Mouse (Mus musculus) mouse embryonic stem cell (cell line): ENCODE results near the gene Cdhr5.

ENCODE experiments used
- in situ Hi-C, 2 experiments: fragments of 300-500 bp; cut with MboI; formaldehyde crosslinking; loops; 1 replicate in 1 of 2; 3 replicates in 1 of 2; pipeline ENCODE4 v1.14.3; 2019 to 2020; ENCODE audit warnings: low sequenced_read_pairs in 2 of 2, low pct_unique_long_range_greater_than_20kb in 1 of 2, mixed read lengths in 1 of 2; ENCODE audit not compliant: unreplicated experiment in 1 of 2

Cdhr5 gene

GRCm38 (mm10) chr7:141276546-141276945, at the start of gene Cdhr5:
TSS of gene Cdhr5 (minus strand) at chr7:141276786.
- in situ Hi-C loops, result no loop called here

DNA sequence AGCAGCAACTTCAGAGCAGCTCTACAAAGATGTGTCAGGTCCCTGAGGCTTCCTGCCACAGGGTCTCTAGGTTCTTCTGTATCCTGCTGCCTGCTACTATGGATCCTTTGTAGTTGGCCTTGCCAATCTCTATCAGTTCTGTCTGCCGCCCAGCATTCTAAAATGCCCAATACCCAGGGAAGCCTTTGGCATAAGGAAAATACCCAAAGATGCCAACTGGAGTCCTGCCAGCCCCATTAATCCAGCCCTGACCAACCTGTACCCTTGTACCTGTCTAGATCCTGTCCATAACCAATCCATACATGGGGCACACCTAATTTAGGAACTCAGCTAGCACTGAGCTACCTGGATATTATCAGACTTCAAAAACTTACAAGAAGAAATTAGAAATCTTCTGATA, 48.1 kb upstream of the Cdhr5 start:
- in situ Hi-C loops, result no loop called here

- in situ Hi-C loops, result loop anchor here in 1 of 2 experiments (10.0 kb wide), 1 partner anchor 65 kb away; no protein-coding TSS in a partner anchor
These were observed 42.9 kb upstream of the Cdhr5 start for GRCm38 (mm10) chr7:141319446-141319845.

DNA sequence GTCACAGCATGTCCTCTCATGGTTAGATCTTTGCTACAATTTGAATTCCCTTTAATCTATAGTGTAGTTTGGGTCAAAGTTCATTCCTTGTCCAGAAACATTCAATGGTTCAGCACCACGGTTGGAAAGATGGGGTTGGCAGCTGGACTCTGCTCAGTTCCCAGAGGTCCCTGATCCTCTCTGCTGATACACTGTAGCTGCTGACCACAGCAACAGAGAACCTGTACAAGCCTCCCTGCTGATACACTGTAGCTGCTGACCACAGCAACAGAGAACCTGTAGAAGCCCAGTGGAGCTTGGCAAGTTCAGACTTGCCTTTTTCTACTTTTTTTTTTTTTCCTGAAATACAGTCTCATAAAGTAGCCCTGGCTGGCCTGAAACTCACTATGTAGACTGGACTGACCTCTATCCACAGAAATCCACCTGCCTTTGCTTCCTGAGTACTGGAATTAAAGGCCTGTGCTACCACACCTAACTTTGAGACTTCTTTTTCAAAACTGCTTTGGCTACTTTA, 41.1 kb upstream of the Cdhr5 start:
- in situ Hi-C loops, result loop anchor here in 1 of 2 experiments (10.0 kb wide), 1 partner anchor 63 kb away; no protein-coding TSS in a partner anchor

- in situ Hi-C loops, result loop anchor here in 1 of 2 experiments (10.0 kb wide), 1 partner anchor 61 kb away; no protein-coding TSS in a partner anchor
These were observed 39.4 kb upstream of the Cdhr5 start for GRCm38 (mm10) chr7:141315974-141316373.

DNA sequence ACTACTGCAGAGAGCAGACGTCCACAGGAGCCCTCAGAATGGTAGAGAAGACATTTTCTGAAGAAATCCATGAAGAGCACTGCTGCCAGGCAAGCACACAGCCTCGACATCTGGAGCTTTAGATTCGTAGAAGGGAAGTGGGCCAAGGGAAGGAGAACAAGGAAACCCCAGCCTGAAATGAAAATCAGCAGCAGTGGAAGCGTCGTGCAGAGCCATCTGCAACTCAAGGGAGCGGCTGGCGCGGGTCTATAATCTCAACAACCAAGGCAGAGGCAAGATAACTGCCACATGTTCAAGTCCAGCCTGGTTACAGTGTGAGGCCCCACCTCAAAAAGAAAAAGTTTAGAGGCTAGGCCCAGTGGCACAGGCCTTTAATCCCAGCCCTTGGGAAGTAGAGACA, 38.5 kb upstream of the Cdhr5 start:
- in situ Hi-C loops, result loop anchor here in 1 of 2 experiments (10.0 kb wide), 1 partner anchor 60 kb away; no protein-coding TSS in a partner anchor

GRCm38 (mm10) chr7:141314416-141314815, 37.8 kb upstream of the Cdhr5 start:
- in situ Hi-C loops, result loop anchor here (5.0 to 10.0 kb wide), 2 partner anchors 60 to 62 kb away; no protein-coding TSS in a partner anchor

- in situ Hi-C loops, result no loop called here
These were observed 28.0 kb upstream of the Cdhr5 start for GRCm38 (mm10) chr7:141304537-141304936.

GRCm38 (mm10) chr7:141302702-141303268, 26.2 kb upstream of the Cdhr5 start:
- in situ Hi-C loops, result no loop called here

- in situ Hi-C loops, result no loop called here
These were observed 24.8 kb upstream of the Cdhr5 start for GRCm38 (mm10) chr7:141301386-141301785.

DNA sequence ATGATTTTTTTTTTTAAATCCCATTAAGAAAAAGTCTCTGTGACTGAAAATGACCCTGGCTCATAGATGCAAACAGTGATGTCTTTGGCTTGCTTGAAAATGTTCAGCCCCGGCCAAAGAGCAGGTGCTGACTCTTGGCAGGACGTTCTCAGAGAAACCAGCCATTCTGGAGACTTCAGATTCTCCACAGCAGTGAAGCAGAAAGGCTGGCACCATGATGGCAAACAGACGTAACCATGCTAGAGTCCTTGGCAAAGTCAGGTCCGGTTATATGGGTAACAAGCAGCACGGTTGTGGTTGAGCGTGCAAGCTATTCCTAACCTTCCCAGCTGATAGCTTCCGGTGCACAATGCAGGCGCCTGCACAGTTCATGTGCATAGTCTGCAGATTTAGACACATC, 22.6 kb upstream of the Cdhr5 start:
- in situ Hi-C loops, result no loop called here

GRCm38 (mm10) chr7:141297926-141298650, 21.5 kb upstream of the Cdhr5 start:
- in situ Hi-C loops, result no loop called here

- in situ Hi-C loops, result no loop called here
These were observed 17.9 kb upstream of the Cdhr5 start for GRCm38 (mm10) chr7:141294479-141294878.

DNA sequence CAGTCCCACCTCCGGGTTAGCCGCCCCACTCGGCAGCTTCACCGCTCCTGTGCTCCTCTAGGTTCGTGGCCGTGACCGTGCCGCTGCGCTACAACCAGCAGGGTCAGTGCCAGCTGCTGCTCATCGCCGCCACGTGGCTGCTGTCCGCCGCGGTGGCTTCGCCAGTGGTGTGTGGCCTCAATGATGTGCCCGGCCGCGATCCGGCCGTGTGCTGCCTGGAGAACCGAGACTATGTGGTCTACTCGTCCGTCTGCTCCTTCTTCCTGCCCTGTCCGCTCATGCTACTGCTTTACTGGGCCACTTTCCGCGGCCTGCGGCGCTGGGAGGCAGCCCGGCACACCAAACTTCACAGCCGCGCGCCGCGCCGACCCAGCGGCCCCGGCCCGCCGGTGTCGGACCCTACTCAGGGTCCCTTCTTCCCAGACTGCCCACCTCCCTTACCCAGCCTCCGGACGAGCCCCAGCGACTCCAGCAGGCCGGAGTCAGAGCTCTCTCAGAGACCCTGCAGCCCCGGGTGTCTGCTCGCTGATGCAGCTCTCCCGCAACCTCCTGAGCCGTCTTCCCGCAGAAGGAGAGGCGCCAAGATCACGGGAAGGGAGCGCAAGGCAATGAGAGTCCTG, 17.4 kb upstream of the Cdhr5 start:
- in situ Hi-C loops, result no loop called here

GRCm38 (mm10) chr7:141292583-141293388, 16.2 kb upstream of the Cdhr5 start:
- in situ Hi-C loops, result no loop called here

- in situ Hi-C loops, result no loop called here
These were observed 15.5 kb upstream of the Cdhr5 start, which contains the start of gene Drd4 for GRCm38 (mm10) chr7:141291921-141292582. TSS of gene Drd4 (plus strand) at chr7:141292006.

DNA sequence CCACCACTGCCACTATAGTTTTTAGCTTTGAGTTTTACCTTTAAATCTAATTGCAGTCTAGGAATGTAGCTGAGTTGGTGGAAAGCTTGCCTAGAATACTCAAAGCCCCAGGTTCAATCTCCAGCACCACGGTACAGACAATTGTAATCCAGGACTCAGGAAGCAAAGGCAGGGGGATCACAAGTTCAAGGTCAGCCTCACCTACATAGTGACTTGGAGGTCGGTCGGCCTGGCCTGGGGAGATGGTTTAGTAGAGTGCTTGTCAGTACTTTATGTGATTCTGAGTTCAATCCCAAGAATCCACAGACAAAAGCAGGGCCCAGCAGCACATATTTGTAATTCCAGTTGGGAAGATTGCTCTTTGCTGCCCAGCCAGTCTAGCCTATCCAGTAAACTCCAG, 11.5 kb upstream of the Cdhr5 start:
- in situ Hi-C loops, result no loop called here

DNA sequence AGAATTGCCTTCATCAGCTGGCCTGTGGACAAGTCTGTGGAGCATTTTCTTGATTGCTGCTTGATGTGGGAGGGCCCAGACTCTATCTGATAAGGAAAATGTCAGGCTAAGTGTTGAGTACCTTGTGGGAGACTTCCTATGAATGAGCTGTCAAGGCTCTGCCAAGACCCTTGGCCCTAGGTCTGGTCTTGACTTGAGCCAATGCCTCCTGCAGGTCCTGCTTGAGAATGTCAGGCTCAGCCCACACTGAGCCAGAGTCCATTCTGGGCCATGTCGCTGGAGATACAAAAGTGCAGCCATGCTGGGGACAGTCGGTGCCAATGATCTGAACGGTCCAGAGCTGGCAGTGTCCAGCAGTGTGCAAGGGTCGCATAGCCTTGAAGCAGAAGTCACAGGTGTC, 6.2 kb upstream of the Cdhr5 start:
- in situ Hi-C loops, result no loop called here
